Mouse (Mus musculus): Measurements from ENCODE around the gene H2-T22. TPM values are rescaled to one million over a fixed set of nuclear protein-coding genes. Genes with fewer than 3 reads are reported as not detected.

The H2-T22 gene
- polyA plus RNA-seq, 1 experiment from 2014 or later, result 7.3 TPM

- 5% methylated on average over 31 of the region's 31 CpGs for WGBS
- H3K36me3 ChIP-seq (ENCODE audit: control insufficient read depth, insufficient read depth, low read length), result 0 out of 2 replicates have a peak, but pooled peaks cover 2% of the 10 kb centered on the region
- peak; percentile 50; the same call in 1 of the 2 replicates for ATAC-seq (ENCODE audit: low FRiP score)
Observed at GRCm38 (mm10) chr17:35994175-35994878, 48.2 kb downstream of the H2-T22 start.

GRCm38 (mm10) chr17:35993675-35994074, 48.9 kb downstream of the H2-T22 start:
- Histone ChIP-seq H3K36me3 (ENCODE audit: control insufficient read depth, insufficient read depth, low read length) (0 out of 2 replicates have a peak, but pooled peaks cover 2% of the 10 kb centered on the region), H3K4me1 (ENCODE audit: control insufficient read depth, insufficient read depth, low read length) (peaks cover 7% of the 10 kb centered on the region), H3K4me2 (peak overlapping the region; percentile 24; the same call in 1 of the 2 replicates), H3K9me3 (ENCODE audit: control insufficient read depth, low read length) (no peaks in the 10 kb centered on the region), H3K27me3 (ENCODE audit: control insufficient read depth, insufficient read depth, low read length) (no peaks in the 10 kb centered on the region), H3K4me3 (ENCODE audit: low read depth, low read length) (peak overlapping the region; percentile 55; the same call in 1 of the 2 replicates), H3K9ac (ENCODE audit: low read length) (no peak overlapping the region), H3K27ac (ENCODE audit: low read depth, low read length) (no peak overlapping the region)
- ATAC-seq (ENCODE audit: low FRiP score), result peak; percentile 69
- WGBS, result 9% methylated on average over 17 of the region's 17 CpGs
- DNase-seq (ENCODE audit: low spot score, missing footprints), result peak; percentile 98

More at GRCm38 (mm10) chr17:35994175-35994878, 48.2 kb downstream of the H2-T22 start:
- Histone ChIP-seq H3K9ac (ENCODE audit: low read length) (peak overlapping the region; percentile 63), H3K9me3 (ENCODE audit: control insufficient read depth, low read length) (no peaks in the 10 kb centered on the region), H3K27me3 (ENCODE audit: control insufficient read depth, insufficient read depth, low read length) (no peaks in the 10 kb centered on the region), H3K4me2 (peak overlapping the region; percentile 49), H3K27ac (ENCODE audit: low read depth, low read length) (no peak overlapping the region), H3K4me1 (ENCODE audit: control insufficient read depth, insufficient read depth, low read length) (peaks cover 7% of the 10 kb centered on the region), H3K4me3 (ENCODE audit: low read depth, low read length) (peak overlapping the region; percentile 55)
- peak; percentile 95 for DNase-seq (ENCODE audit: low spot score, missing footprints)

- H3K36me3 ChIP-seq (ENCODE audit: control insufficient read depth, insufficient read depth, low read length), result peaks cover 12% of the 10 kb centered on the region
- no peak overlapping the region for H3K27ac ChIP-seq (ENCODE audit: low read depth, low read length)
- no peak overlapping the region for H3K4me3 ChIP-seq (ENCODE audit: low read depth, low read length)
- H3K4me1 ChIP-seq (ENCODE audit: control insufficient read depth, insufficient read depth, low read length), result peaks cover 7% of the 10 kb centered on the region
- ATAC-seq (ENCODE audit: low FRiP score) (no peak), DNase-seq (ENCODE audit: low spot score, missing footprints) (no peak)
- H3K9ac ChIP-seq (ENCODE audit: low read length), result no peak overlapping the region
- no peaks in the 10 kb centered on the region for H3K27me3 ChIP-seq (ENCODE audit: control insufficient read depth, insufficient read depth, low read length)
- H3K9me3 ChIP-seq (ENCODE audit: control insufficient read depth, low read length), result no peaks in the 10 kb centered on the region
- no peak overlapping the region for H3K4me2 ChIP-seq
- 57% methylated on average over 10 of the region's 10 CpGs for WGBS
Observed at GRCm38 (mm10) chr17:35991781-35992180, 50.8 kb downstream of the H2-T22 start.

Other genes with a start within 250 kb of the H2-T22 start
- gene Ier3, start 221.1 kb downstream of the H2-T22 start, polyA plus RNA-seq (2014; fragmentation: Nextera tagmentation; extraction: Ambion mirVana), result 2.5 and 4.0 TPM in 2 replicates
- gene Flot1, start 219.5 kb downstream of the H2-T22 start, polyA plus RNA-seq (2014; fragmentation: Nextera tagmentation; extraction: Ambion mirVana), result 46.9 and 47.4 TPM in 2 replicates
- 1,522 and 1,543 TPM in 2 replicates for gene Tubb5, start 204.4 kb downstream of the H2-T22 start, polyA plus RNA-seq (2014; fragmentation: Nextera tagmentation; extraction: Ambion mirVana)
- gene Mdc1, start 201.2 kb downstream of the H2-T22 start, polyA plus RNA-seq (2014; fragmentation: Nextera tagmentation; extraction: Ambion mirVana), result 19.4 and 21.5 TPM in 2 replicates
- gene Nrm, start 181.4 kb downstream of the H2-T22 start, polyA plus RNA-seq (2014; fragmentation: Nextera tagmentation; extraction: Ambion mirVana), result 59.8 and 61.0 TPM in 2 replicates
- gene Ppp1r18, start 177.2 kb downstream of the H2-T22 start, polyA plus RNA-seq (2014; fragmentation: Nextera tagmentation; extraction: Ambion mirVana), result 24.1 and 25.2 TPM in 2 replicates
- gene Dhx16, start 162.9 kb downstream of the H2-T22 start, polyA plus RNA-seq (2014; fragmentation: Nextera tagmentation; extraction: Ambion mirVana), result 39.0 and 43.6 TPM in 2 replicates
- gene 2310061I04Rik, start 145.3 kb downstream of the H2-T22 start, polyA plus RNA-seq (2014; fragmentation: Nextera tagmentation; extraction: Ambion mirVana), result 22.7 and 23.3 TPM in 2 replicates
- gene Atat1, start 132.7 kb downstream of the H2-T22 start, polyA plus RNA-seq (2014; fragmentation: Nextera tagmentation; extraction: Ambion mirVana), result 158 and 168 TPM in 2 replicates
- gene Mrps18b, start 126.4 kb downstream of the H2-T22 start, polyA plus RNA-seq (2014; fragmentation: Nextera tagmentation; extraction: Ambion mirVana), result 57.1 and 61.8 TPM in 2 replicates
- 44.3 TPM in 2 replicates for gene Ppp1r10, start 126.3 kb downstream of the H2-T22 start, polyA plus RNA-seq (2014; fragmentation: Nextera tagmentation; extraction: Ambion mirVana)
- gene Abcf1, start 73.0 kb downstream of the H2-T22 start, polyA plus RNA-seq (2014; fragmentation: Nextera tagmentation; extraction: Ambion mirVana), result 118 and 119 TPM in 2 replicates
- 26.0 and 30.6 TPM in 2 replicates for gene Gnl1, start 62.9 kb downstream of the H2-T22 start, polyA plus RNA-seq (2014; fragmentation: Nextera tagmentation; extraction: Ambion mirVana)
- 38.7 and 43.3 TPM in 2 replicates for gene Prr3, start 62.5 kb downstream of the H2-T22 start, polyA plus RNA-seq (2014; fragmentation: Nextera tagmentation; extraction: Ambion mirVana)
- 3.1 TPM in 2 replicates for gene H2-T24, start 22.2 kb downstream of the H2-T22 start, polyA plus RNA-seq (2014; fragmentation: Nextera tagmentation; extraction: Ambion mirVana)
- 3.2 and 3.3 TPM in 2 replicates for gene H2-T23, start 9.9 kb downstream of the H2-T22 start, polyA plus RNA-seq (2014; fragmentation: Nextera tagmentation; extraction: Ambion mirVana)
- not detected in 2 replicates for gene Gm6034, start 214 bp upstream of the H2-T22 start, polyA plus RNA-seq (2014; fragmentation: Nextera tagmentation; extraction: Ambion mirVana)
- not detected in 2 replicates for gene Gm11127, start 15.6 kb upstream of the H2-T22 start, polyA plus RNA-seq (2014; fragmentation: Nextera tagmentation; extraction: Ambion mirVana)
- gene Gm19684, start 78.9 kb upstream of the H2-T22 start, polyA plus RNA-seq (2014; fragmentation: Nextera tagmentation; extraction: Ambion mirVana), result not detected in 2 replicates
- gene Gm7030, start 86.7 kb upstream of the H2-T22 start, polyA plus RNA-seq (2014; fragmentation: Nextera tagmentation; extraction: Ambion mirVana), result not detected in 2 replicates
- gene Gm8909, start 125.8 kb upstream of the H2-T22 start, polyA plus RNA-seq (2014; fragmentation: Nextera tagmentation; extraction: Ambion mirVana), result 0.16 TPM in 1 of 2 replicates, not detected in the other
- not detected in 2 replicates for gene H2-T3, start 147.5 kb upstream of the H2-T22 start, polyA plus RNA-seq (2014; fragmentation: Nextera tagmentation; extraction: Ambion mirVana)
- 80.7 and 83.2 TPM in 2 replicates for gene Rpp21, start 215.3 kb upstream of the H2-T22 start, polyA plus RNA-seq (2014; fragmentation: Nextera tagmentation; extraction: Ambion mirVana)
- gene Trim39, start 229.5 kb upstream of the H2-T22 start, polyA plus RNA-seq (2014; fragmentation: Nextera tagmentation; extraction: Ambion mirVana), result 17.4 and 17.6 TPM in 2 replicates
- 0.19 TPM in 1 of 2 replicates, not detected in the other for gene H2-M10.2, start 243.7 kb upstream of the H2-T22 start, polyA plus RNA-seq (2014; fragmentation: Nextera tagmentation; extraction: Ambion mirVana)